Mouse (Mus musculus) kidney, adult 8-10 months (tissue): Measurements from ENCODE around the gene Plaa.

Experiments used
- DNase-seq, 2 experiments: peaks; one replicate each; pipeline ENCODE4 v3.0.0; 2022

The Plaa gene

DNA sequence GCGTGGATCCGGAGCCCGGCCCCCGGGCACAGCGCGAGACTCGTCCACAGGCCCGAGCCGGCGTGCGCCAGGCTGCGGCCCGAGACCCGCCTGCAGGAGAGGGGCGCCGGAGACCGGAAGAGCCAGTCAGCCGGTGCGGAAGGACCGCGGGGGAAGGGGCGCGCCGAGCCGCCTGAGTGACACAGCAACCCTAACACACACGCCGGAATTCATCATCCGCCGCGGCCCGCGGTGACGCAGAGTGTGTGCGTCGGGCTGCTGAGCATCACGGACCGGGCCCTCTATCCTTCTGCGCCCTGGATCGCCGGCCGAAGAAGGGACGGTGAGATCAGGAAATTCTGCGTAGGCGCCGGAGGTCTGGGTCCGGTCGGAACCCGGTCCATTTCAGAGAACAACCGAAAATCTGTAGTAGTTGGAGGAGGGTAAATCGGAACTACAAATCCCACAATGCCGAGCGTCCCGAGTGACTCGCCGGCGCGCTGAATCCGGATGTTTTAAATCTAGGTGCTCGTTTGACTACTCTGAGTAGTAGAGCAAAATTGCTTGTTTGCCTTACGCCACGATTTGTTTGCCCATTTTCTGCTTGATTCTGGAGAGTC, at the start of gene Plaa:
Plaa (minus strand) TSS at position 214 of the 599 bp plus-strand sequence.
- DNase-seq, result peak; percentile 87 to 91

GRCm38 (mm10) chr4:94650426-94651175, 47.6 kb upstream of the Plaa start:
- DNase-seq, result peak in 1 of 2 experiments; percentile 7

DNA sequence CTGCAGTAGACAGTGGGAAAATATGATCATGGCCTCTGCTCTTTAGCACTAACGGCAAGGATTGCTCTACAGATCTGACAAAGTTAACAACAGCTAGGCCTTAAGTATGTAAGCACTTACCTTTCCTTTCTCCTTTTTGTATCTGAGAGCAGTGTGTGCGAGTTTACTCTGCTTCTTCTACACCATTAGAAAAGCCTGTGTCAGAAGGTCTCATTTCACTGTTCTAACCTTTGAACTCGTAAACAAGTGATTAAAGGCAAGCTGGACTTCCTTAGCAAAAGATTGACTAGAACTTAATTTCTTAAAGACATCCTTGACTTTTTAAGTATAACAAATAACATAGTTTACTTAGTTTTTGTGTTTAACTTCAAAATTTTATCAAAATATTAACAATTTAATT, 46.9 kb upstream of the Plaa start, which contains the start of gene Lrrc19:
Lrrc19 (minus strand) TSS at position 225 of the 400 bp plus-strand sequence.
- DNase-seq, result peak; percentile 8 to 58

DNA sequence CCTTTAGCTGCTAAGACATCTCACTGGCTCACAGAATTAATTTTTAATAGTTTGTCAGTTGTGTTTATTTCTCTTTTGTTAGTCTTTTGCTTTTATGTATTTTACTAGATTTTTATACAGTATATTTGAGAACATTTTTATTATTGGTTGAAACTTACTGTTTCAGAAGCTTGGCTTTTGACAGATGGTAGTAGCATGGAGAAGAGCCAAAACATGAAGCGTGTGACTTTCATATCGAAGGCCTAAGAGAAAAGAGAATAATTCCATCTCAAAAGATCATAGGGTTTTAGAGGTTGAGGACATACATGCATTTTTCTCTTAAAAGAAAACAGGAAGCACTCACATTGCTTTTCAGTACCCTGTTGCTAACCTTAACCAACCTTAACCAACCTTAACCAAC, 40.1 kb upstream of the Plaa start:
- DNase-seq, result no peak

GRCm38 (mm10) chr4:94620077-94620476, 17.0 kb upstream of the Plaa start:
- DNase-seq, result no peak

- no peak for DNase-seq
These were observed 11.6 kb upstream of the Plaa start for GRCm38 (mm10) chr4:94614627-94615006.

- DNase-seq, result peak; percentile 94 to 95
These were observed 11.1 kb upstream of the Plaa start, which contains the start of gene Ift74 for GRCm38 (mm10) chr4:94613972-94614626. TSS of gene Ift74 (plus strand) at chr4:94614491.

DNA sequence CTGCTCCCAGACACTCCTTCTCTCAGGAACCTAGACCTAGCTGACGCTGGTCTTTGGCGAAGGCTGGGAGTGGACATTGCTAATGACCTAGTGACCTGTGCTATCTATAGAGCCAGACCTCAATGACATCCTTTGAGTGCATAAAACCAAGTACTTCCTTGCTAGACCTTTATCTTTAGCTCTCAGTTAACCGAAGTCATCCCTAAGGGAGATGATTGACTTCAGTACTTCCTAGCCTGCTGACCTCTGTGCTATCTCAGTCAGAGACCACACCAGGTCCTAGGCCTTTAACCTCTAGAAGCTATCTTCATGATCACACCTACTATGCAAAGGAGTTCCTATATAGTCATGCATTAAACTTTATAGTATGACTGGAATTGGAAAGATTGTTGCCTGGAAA, 7.3 kb upstream of the Plaa start:
- DNase-seq, result no peak

DNA sequence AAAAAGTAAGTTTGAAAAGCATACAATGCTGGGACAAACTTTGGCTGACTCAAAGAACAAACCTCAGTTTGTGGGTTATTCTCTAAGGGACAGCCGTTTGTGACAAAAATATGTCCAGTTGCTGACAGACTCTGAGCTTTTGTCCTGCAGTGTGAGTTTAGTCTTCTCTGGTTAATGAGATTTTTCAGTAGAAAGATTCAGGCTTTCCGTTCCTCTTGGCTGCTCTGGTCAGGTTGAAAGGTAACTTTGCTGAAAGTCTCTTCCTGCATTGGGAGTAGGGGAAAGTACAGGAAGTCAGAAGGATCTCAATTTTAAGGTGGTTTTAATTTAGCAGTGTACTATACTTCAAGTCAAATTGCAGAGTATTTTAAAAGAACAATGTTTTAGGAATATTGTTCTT, 2.5 kb upstream of the Plaa start:
- peak; percentile 37 to 58 for DNase-seq

DNA sequence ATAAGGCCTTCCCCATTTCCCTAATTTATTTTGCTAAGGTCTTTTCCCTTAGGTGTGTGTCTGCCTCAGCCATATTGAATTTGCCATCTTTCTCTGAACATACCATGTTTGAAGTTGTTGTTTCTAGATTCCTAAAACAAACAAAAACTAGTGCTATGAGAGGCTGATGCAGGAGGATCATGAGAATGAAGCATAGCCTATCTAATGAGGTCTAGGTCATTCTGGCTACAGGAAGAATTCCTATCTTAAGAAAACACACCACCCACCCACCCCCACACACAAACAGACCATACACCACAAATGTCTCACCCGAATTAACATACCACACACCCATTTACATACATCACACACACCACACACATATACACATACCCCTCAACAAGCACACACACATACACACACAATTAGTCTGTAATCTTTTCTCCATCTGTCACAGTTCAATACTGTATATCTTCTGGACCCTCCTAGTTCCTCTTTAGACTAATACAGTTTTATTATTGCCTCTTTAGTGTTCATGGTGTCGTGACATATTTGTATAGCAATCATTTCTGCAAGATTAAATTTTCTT, 1.5 kb upstream of the Plaa start:
- no peak for DNase-seq

GRCm38 (mm10) chr4:94602496-94603030, 481 bp downstream of the Plaa start:
- no peak for DNase-seq

- DNase-seq, result no peak
These were observed 1.6 kb downstream of the Plaa start for GRCm38 (mm10) chr4:94601395-94601794.

DNA sequence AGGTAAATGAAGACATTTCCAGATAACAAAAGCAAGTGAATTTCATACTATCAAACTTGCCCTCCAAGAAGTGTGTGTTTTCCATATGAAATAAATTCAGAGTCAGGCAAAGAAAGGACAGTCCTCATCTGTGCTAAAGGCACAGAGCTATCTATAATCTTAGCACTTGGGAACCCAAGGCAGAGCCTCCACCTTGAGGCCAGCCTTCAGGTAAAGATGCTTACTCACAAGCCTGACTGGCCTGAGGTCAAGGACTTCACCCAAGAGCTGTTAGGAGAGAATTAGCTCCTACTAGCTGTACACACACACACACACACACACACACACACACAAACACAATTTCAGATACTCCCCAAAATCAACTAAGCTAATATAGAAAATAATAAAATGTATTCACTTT, 10.3 kb downstream of the Plaa start:
- DNase-seq, result no peak

DNA sequence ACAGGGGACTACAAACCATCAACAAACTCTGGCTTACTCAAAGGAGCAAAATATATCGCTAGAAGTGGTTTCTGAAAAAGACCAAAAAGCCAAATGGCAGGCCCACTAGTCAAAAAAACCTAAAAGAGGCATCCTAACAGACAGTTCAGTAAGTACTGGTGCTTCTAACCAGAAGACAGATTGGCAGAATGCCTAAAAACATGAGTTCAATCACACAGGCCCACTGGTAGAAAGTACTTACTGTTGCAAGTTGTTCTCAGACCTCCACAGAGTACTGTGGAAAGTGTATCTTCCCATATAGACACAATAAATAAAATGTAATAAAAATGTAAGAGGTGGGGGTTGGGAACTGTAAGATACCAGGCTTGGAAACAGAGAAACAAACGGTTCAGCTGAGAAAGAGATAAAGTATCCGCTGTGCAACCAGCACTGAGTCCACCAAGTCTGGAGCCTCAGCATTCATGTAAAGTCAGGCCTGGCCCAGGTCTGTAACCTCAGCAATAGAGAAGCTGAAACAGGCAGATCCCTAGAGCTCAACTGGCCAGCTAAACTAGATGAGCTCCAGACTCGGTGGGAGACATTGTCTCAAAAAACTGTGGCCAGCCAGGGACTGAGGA, 11.2 kb downstream of the Plaa start:
- no peak for DNase-seq

DNA sequence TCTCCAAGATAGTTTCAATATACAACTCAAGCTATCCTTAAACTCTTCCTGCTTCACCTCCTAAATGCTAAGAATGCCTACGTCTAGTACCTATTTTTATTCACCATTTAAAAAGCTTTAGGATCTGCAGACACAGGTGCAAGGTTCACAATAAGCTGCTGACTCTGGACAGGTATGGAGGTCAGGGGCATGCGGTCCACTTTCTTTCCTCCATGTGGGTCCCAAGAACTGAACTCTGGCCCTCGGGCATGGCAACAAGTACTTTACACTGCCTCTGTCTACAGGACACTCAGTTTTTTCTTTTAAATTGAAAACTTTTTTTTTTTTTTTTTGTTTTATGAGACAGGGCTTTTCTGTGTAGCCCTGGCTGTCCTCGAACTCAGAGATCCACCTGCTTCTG, 30.4 kb downstream of the Plaa start:
- peak in 1 of 2 experiments; percentile 35 for DNase-seq

DNA sequence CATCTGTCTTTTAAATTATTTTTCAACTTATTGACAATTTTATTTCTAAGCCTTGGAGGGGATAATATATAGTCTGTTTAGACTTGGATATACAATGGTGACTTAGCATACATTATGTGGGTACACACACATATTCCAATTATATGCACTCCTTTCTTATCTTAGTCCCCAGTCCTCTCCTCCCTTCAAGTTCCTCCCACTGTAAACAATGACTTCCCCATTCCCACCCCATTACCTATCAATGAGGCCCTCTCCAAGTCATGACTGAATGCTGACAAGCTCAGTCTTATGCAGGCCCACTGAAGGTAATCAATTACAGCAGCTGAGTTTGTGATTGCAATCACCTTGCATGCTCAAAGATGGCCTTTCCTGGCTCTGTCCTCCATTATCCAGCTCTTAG, 38.7 kb downstream of the Plaa start:
- no peak for DNase-seq

DNA sequence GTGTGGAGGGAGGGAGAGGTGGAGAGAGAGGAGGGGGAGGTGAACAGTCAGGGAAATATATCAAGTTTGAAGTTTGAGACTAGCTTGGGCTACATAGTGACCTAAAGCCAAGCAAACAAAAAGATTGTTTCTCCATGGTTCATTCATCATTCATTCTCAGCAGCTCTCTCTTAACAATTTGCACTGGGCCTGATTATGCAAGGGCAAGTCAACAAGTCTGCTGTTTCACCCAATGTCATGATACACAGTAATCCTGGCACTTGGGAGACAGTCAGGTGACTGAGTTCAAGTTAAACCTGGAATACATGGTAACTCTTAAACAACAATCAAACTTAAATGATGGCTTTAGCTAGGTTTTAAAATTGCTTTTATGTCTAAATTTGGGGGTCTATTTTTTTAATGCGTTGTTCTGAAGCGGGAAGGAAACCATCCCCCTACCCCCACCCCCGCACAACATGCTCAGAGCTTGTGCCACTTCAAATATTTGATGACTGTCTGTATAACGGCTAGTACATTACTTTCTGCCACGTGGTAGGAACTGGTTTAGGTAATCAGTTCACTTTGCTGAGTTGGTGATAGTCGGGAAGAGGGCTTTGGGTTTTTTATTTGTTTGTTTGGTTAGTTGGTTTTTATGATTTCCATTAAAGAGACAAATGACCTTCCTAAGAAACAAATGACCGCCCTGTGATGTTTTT, 40.9 kb downstream of the Plaa start:
- DNase-seq, result no peak

DNA sequence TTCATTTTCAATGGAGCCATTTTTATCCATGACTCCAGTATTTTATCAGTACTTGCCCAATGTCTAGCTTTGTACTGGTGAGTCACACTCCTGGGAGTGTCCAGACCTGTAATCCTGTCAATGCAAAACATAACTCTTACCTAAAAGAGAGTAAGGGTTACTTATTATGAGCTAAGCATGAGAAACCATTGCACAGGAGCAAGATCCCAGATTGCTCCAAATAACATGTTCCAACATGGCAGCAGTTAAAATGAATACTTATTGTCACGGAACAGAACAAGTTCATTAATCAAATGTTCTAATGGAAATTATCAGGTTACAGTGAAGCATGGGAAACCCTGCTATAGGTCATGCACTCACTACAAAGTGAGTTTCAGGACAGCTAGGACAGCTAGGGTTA, 42.7 kb downstream of the Plaa start:
- DNase-seq, result no peak

DNA sequence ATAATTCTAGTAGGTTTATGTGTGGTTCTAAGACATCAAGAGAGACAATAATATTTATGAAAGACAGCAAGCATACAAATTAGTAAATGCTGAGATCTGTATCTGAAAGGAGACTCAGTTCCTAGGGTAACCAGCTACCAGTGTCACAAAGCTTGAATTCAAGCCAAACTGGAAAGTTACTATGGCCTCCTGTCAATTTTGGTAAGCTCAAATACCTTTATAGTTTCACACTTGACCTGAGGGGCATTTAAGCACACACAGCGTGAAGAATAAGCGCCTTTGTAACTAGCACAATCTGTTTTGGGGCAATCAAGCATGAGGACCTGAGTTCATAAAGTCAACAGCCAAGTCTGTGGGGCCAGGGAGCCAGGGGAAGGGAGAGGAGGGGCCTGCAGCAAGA, 43.8 kb downstream of the Plaa start:
- DNase-seq, result no peak

DNA sequence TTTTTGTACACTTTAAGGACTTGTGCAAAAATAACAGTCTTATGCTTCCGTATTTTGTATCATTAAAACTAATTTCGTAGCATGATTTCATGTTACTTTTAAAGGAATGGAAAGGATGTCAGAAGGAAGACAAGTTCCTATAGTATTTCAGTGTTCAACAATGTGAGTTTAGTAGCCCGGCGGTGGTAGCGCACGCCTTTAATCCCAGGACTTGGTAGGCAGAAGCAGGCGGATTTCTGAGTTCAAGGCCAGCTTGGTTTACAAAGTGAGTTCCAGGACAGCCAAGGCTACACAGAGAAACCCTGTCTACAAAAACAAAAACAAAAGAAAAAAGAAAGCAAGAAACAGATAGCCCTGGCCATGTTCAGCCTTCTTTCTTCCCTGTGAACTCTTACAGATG, 45.9 kb downstream of the Plaa start:
- no peak for DNase-seq

DNA sequence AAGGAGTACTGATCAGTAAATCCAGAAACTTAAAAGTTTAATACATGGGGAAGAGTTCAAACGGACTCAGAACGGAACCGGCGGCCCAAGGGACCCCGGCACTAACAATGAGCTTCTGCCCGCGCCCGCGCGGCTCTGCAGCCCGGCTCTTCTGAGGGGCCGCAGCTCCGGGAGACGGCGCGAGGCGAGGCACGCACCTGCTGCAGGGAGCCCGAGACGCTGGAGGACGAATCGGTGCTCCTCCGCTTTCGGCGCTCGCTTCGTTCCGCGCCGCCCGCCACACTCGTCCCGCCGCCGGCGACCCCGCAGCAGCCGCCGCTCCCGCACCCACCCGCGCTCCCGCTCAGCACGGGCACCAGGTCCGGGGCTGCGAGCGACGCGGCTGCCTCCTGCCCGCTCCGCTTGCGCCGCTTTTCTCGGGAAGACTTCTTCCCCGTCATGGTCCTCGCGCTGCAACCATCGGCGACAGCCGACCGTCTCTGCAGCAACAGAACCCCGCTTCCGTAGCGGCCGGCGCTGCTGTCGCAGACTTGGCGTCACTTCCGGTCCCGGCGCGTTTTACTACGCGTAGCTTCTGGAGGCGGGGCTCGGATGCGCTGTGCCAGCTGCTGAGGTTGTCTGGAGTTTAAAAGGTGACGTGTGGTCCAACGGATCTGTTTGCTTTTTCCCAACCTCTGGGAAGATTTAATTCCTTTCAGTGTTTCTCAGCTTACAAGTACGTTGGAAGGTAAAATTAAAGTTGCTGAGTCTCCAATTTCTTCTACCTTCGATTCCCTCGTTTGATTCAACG, 46.6 kb downstream of the Plaa start, which contains the start of the genes Gm10306 and Caap1:
Gm10306 (plus strand) TSS at position 282 of the 790 bp plus-strand sequence.
Caap1 (minus strand) TSS at position 532 of the 790 bp plus-strand sequence.
- peak; percentile 85 to 92 for DNase-seq
